Mouse (Mus musculus): ENCODE data around the gene Nrxn3. TPM values are rescaled to one million over a fixed set of nuclear protein-coding genes. Genes with fewer than 3 reads are reported as not detected.

Nrxn3 gene
- polyA plus RNA-seq, 1 experiment from 2014 or later, result 0.82 TPM

GRCm38 (mm10) chr12:89568723-89569377 lies 846.2 kb downstream of the Nrxn3 start:
- H3K36me3 ChIP-seq, result no peaks in the 10 kb centered on the region
- H3K9me3 ChIP-seq (replicated peaks), result no peaks in the 10 kb centered on the region
- H3K4me3 ChIP-seq (replicated peaks), result no peak overlapping the region
- no peak overlapping the region for H3K4me2 ChIP-seq
- H3K9ac ChIP-seq, result no peak overlapping the region
- no peak overlapping the region for H3K27ac ChIP-seq
- WGBS (ENCODE audit: insufficient replicate concordance), result 68% methylated on average over 6 of the region's 6 CpGs
- no peaks in the 10 kb centered on the region for H3K4me1 ChIP-seq (replicated peaks)
- ATAC-seq (ENCODE audit: low read depth) (no peak), DNase-seq (no peak)
- no peaks in the 10 kb centered on the region for H3K27me3 ChIP-seq

GRCm38 (mm10) chr12:89592459-89592858 lies 869.8 kb downstream of the Nrxn3 start:
- no peak overlapping the region for H3K4me2 ChIP-seq
- no peak overlapping the region for H3K4me3 ChIP-seq (replicated peaks)
- no peaks in the 10 kb centered on the region for H3K36me3 ChIP-seq
- WGBS (ENCODE audit: insufficient replicate concordance), result 53% methylated on average over 4 of the region's 4 CpGs
- no peak overlapping the region for H3K27ac ChIP-seq
- no peaks in the 10 kb centered on the region for H3K4me1 ChIP-seq (replicated peaks)
- no peak for ATAC-seq (ENCODE audit: low read depth)
- H3K9me3 ChIP-seq (replicated peaks), result 0 out of 2 replicates have a peak, but pooled peaks cover 3% of the 10 kb centered on the region
- DNase-seq, result no peak
- no peaks in the 10 kb centered on the region for H3K27me3 ChIP-seq
- no peak overlapping the region for H3K9ac ChIP-seq

DNA sequence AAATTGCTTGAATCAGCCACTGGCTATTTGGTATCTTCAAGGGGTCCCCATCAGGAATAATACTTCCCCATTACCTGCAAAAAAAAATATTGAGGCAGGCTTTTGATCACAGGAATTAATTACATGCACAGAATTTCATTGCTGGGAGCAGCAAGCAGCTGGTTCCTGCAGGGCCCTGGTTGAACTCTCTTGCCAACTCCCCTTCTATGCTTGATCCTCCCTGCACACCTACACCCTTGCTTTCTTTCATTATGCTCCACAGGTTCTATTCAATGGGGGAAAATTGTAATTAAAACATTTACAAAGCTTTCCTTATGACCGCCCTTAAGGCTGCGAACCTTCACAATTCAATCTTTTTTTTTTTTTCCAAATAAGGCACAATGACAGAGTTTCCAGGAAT lies 891.0 kb downstream of the Nrxn3 start:
- DNase-seq (no peak), ATAC-seq (ENCODE audit: low read depth) (no peak)
- Histone ChIP-seq H3K27ac (no peak overlapping the region), H3K4me1 (replicated peaks) (no peaks in the 10 kb centered on the region), H3K4me2 (no peak overlapping the region), H3K4me3 (replicated peaks) (no peak overlapping the region), H3K27me3 (no peaks in the 10 kb centered on the region), H3K9me3 (replicated peaks) (no peaks in the 10 kb centered on the region), H3K9ac (no peak overlapping the region), H3K36me3 (no peaks in the 10 kb centered on the region)
- WGBS (ENCODE audit: insufficient replicate concordance), result 65% methylated on average over 2 of the region's 2 CpGs

- no peaks in the 10 kb centered on the region for H3K36me3 ChIP-seq
- H3K4me1 ChIP-seq (replicated peaks), result no peaks in the 10 kb centered on the region
- no peak overlapping the region for H3K4me2 ChIP-seq
- no peak overlapping the region for H3K9ac ChIP-seq
- no peak overlapping the region for H3K4me3 ChIP-seq (replicated peaks)
- H3K27me3 ChIP-seq, result no peaks in the 10 kb centered on the region
- DNase-seq, result no peak
- no peak overlapping the region for H3K27ac ChIP-seq
- WGBS (ENCODE audit: insufficient replicate concordance), result 60% methylated on average over 4 of the region's 4 CpGs
- no peak for ATAC-seq (ENCODE audit: low read depth)
- no peaks in the 10 kb centered on the region for H3K9me3 ChIP-seq (replicated peaks)
These were observed 903.1 kb downstream of the Nrxn3 start for GRCm38 (mm10) chr12:89625746-89626145.

- H3K27me3 ChIP-seq, result no peaks in the 10 kb centered on the region
- H3K4me3 ChIP-seq (replicated peaks), result no peak overlapping the region
- no peaks in the 10 kb centered on the region for H3K36me3 ChIP-seq
- H3K27ac ChIP-seq, result no peak overlapping the region
- WGBS (ENCODE audit: insufficient replicate concordance), result 61% methylated on average over 4 of the region's 4 CpGs
- no peak overlapping the region for H3K9ac ChIP-seq
- no peak overlapping the region for H3K4me2 ChIP-seq
- DNase-seq (no peak), ATAC-seq (ENCODE audit: low read depth) (no peak)
- no peaks in the 10 kb centered on the region for H3K9me3 ChIP-seq (replicated peaks)
- H3K4me1 ChIP-seq (replicated peaks), result no peaks in the 10 kb centered on the region
These were observed 917.4 kb downstream of the Nrxn3 start for GRCm38 (mm10) chr12:89640046-89640445.

GRCm38 (mm10) chr12:89641460-89641859 lies 918.8 kb downstream of the Nrxn3 start:
- Histone ChIP-seq H3K27me3 (no peaks in the 10 kb centered on the region), H3K27ac (no peak overlapping the region), H3K4me1 (replicated peaks) (no peaks in the 10 kb centered on the region), H3K4me2 (no peak overlapping the region), H3K36me3 (no peaks in the 10 kb centered on the region), H3K4me3 (replicated peaks) (no peak overlapping the region), H3K9me3 (replicated peaks) (no peaks in the 10 kb centered on the region), H3K9ac (no peak overlapping the region)
- no peak for DNase-seq
- no peak for ATAC-seq (ENCODE audit: low read depth)
- WGBS (ENCODE audit: insufficient replicate concordance), result 17% methylated on average over 1 of the region's 1 CpGs

DNA sequence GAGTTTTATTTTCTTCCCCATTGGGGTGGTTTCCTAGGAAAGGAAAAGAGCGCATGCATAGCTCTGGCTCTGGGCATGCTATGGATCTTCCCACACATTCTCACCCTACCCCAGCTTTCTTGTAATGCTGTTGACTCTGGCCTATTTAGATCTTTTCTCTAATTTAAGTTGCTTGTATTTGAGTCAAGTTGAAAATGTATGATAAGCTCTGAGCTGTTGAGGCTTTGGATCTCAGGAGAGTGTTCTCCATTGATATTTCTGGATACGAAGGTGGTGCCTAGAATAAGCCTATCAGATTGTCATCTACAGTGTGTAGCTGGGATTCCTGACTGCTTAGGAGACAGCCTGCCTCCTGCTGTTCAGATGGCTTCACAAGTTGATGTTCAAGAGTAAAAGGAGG lies 930.5 kb downstream of the Nrxn3 start:
- H3K9ac ChIP-seq, result no peak overlapping the region
- no peak for ATAC-seq (ENCODE audit: low read depth)
- H3K27me3 ChIP-seq, result no peaks in the 10 kb centered on the region
- no peaks in the 10 kb centered on the region for H3K36me3 ChIP-seq
- 59% methylated on average over 2 of the region's 2 CpGs for WGBS (ENCODE audit: insufficient replicate concordance)
- no peaks in the 10 kb centered on the region for H3K4me1 ChIP-seq (replicated peaks)
- no peak overlapping the region for H3K4me3 ChIP-seq (replicated peaks)
- no peak for DNase-seq
- H3K27ac ChIP-seq, result no peak overlapping the region
- H3K9me3 ChIP-seq (replicated peaks), result no peaks in the 10 kb centered on the region
- H3K4me2 ChIP-seq, result no peak overlapping the region

GRCm38 (mm10) chr12:89661219-89661618 lies 938.5 kb downstream of the Nrxn3 start:
- ATAC-seq (ENCODE audit: low read depth) (no peak), DNase-seq (no peak)
- H3K27ac ChIP-seq, result no peak overlapping the region
- no peaks in the 10 kb centered on the region for H3K4me1 ChIP-seq (replicated peaks)
- no peak overlapping the region for H3K4me2 ChIP-seq
- WGBS (ENCODE audit: insufficient replicate concordance), result 67% methylated on average over 3 of the region's 3 CpGs
- no peak overlapping the region for H3K9ac ChIP-seq
- no peaks in the 10 kb centered on the region for H3K27me3 ChIP-seq
- no peaks in the 10 kb centered on the region for H3K9me3 ChIP-seq (replicated peaks)
- H3K4me3 ChIP-seq (replicated peaks), result no peak overlapping the region
- H3K36me3 ChIP-seq, result no peaks in the 10 kb centered on the region

- Histone ChIP-seq H3K27ac (no peak overlapping the region), H3K9ac (no peak overlapping the region), H3K36me3 (no peaks in the 10 kb centered on the region), H3K4me1 (replicated peaks) (no peaks in the 10 kb centered on the region), H3K4me3 (replicated peaks) (no peak overlapping the region), H3K9me3 (replicated peaks) (no peaks in the 10 kb centered on the region), H3K27me3 (no peaks in the 10 kb centered on the region), H3K4me2 (no peak overlapping the region)
- WGBS (ENCODE audit: insufficient replicate concordance), result 52% methylated on average over 2 of the region's 2 CpGs
- DNase-seq (no peak), ATAC-seq (ENCODE audit: low read depth) (no peak)
These were observed 946.2 kb downstream of the Nrxn3 start for GRCm38 (mm10) chr12:89668856-89669255.

DNA sequence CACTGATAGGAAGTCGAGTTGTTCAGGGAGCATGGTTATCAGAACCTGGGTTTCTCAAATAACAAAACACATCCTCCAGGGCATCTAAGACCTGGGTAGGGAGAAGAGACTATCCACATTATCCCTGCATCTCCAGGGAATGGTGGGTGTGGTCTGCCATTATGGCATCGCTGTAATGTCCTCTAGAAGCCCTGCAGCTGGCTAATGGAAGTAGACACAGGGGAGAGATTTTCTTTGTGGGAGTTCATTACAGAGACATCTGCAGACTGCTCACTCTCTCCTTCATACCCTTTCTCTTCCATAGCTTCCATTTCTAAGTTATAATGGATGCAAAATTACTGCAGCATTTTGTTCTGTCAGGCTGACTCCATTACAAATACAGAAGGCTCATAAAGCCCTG lies 950.1 kb downstream of the Nrxn3 start:
- ATAC-seq (ENCODE audit: low read depth) (no peak), DNase-seq (no peak)
- H3K27ac ChIP-seq, result no peak overlapping the region
- no peak overlapping the region for H3K4me3 ChIP-seq (replicated peaks)
- H3K27me3 ChIP-seq, result no peaks in the 10 kb centered on the region
- no peaks in the 10 kb centered on the region for H3K4me1 ChIP-seq (replicated peaks)
- WGBS (ENCODE audit: insufficient replicate concordance), result 61% methylated on average over 2 of the region's 2 CpGs
- no peaks in the 10 kb centered on the region for H3K9me3 ChIP-seq (replicated peaks)
- H3K9ac ChIP-seq, result no peak overlapping the region
- H3K36me3 ChIP-seq, result no peaks in the 10 kb centered on the region
- no peak overlapping the region for H3K4me2 ChIP-seq

GRCm38 (mm10) chr12:89685633-89686032 lies 963.0 kb downstream of the Nrxn3 start:
- WGBS (ENCODE audit: insufficient replicate concordance), result 66% methylated on average over 2 of the region's 2 CpGs
- Histone ChIP-seq H3K4me1 (replicated peaks) (no peaks in the 10 kb centered on the region), H3K4me3 (replicated peaks) (no peak overlapping the region), H3K36me3 (no peaks in the 10 kb centered on the region), H3K9ac (no peak overlapping the region), H3K27ac (no peak overlapping the region), H3K4me2 (no peak overlapping the region), H3K27me3 (no peaks in the 10 kb centered on the region), H3K9me3 (replicated peaks) (no peaks in the 10 kb centered on the region)
- DNase-seq (no peak), ATAC-seq (ENCODE audit: low read depth) (no peak)

- H3K4me3 ChIP-seq (replicated peaks), result no peak overlapping the region
- no peaks in the 10 kb centered on the region for H3K36me3 ChIP-seq
- no peaks in the 10 kb centered on the region for H3K4me1 ChIP-seq (replicated peaks)
- ATAC-seq (ENCODE audit: low read depth), result no peak
- no peak overlapping the region for H3K27ac ChIP-seq
- no peaks in the 10 kb centered on the region for H3K9me3 ChIP-seq (replicated peaks)
- no peak overlapping the region for H3K4me2 ChIP-seq
- DNase-seq, result no peak
- no peak overlapping the region for H3K9ac ChIP-seq
- 73% methylated on average over 7 of the region's 7 CpGs for WGBS (ENCODE audit: insufficient replicate concordance)
- no peaks in the 10 kb centered on the region for H3K27me3 ChIP-seq
These were observed 966.4 kb downstream of the Nrxn3 start for GRCm38 (mm10) chr12:89689086-89689485.
